Mouse (Mus musculus): Measurements from ENCODE around the gene Ak4. TPM values are rescaled to one million over a fixed set of nuclear protein-coding genes. Genes with fewer than 3 reads are reported as not detected.
"Not testable (repeated sequence)": the region's sequence is repeated elsewhere in the genome, so short reads cannot be mapped to it uniquely, and the experiment has no call there.

Gene Ak4
- polyA plus RNA-seq, 1 experiment from 2014 or later, result 8.8 TPM

GRCm38 (mm10) chr4:101429073-101429472 is 10.0 kb downstream of the Ak4 start:
- no peaks in the 10 kb centered on the region for H3K27me3 ChIP-seq (replicated peaks; ENCODE audit: control insufficient read depth, insufficient read depth, low read length)
- no peak overlapping the region for H3K4me2 ChIP-seq (ENCODE audit: low read length)
- no peak overlapping the region for H3K4me3 ChIP-seq (replicated peaks; ENCODE audit: low read length)
- H3K9me3 ChIP-seq (ENCODE audit: control insufficient read depth, low read length), result no peaks in the 10 kb centered on the region
- H3K27ac ChIP-seq (ENCODE audit: low read length), result no peak overlapping the region
- 93% methylated on average over 2 of the region's 2 CpGs for WGBS
- no peak for ATAC-seq
- H3K36me3 ChIP-seq (ENCODE audit: control insufficient read depth, insufficient read depth), result no peaks in the 10 kb centered on the region
- no peak overlapping the region for H3K9ac ChIP-seq (replicated peaks; ENCODE audit: low read depth, low read length)
- no peaks in the 10 kb centered on the region for H3K4me1 ChIP-seq (replicated peaks; ENCODE audit: control insufficient read depth, insufficient read depth, low read length)

GRCm38 (mm10) chr4:101430000-101430399 is 10.9 kb downstream of the Ak4 start:
- WGBS, result 95% methylated on average over 6 of the region's 6 CpGs
- H3K4me3 ChIP-seq (replicated peaks; ENCODE audit: low read length), result no peak overlapping the region
- H3K27me3 ChIP-seq (replicated peaks; ENCODE audit: control insufficient read depth, insufficient read depth, low read length), result no peaks in the 10 kb centered on the region
- no peak overlapping the region for H3K27ac ChIP-seq (ENCODE audit: low read length)
- ATAC-seq, result no peak
- no peak overlapping the region for H3K9ac ChIP-seq (replicated peaks; ENCODE audit: low read depth, low read length)
- no peak overlapping the region for H3K4me2 ChIP-seq (ENCODE audit: low read length)
- no peaks in the 10 kb centered on the region for H3K4me1 ChIP-seq (replicated peaks; ENCODE audit: control insufficient read depth, insufficient read depth, low read length)
- no peaks in the 10 kb centered on the region for H3K36me3 ChIP-seq (ENCODE audit: control insufficient read depth, insufficient read depth)
- no peaks in the 10 kb centered on the region for H3K9me3 ChIP-seq (ENCODE audit: control insufficient read depth, low read length)

GRCm38 (mm10) chr4:101436761-101437512 is 17.9 kb downstream of the Ak4 start:
- Histone ChIP-seq H3K9ac (replicated peaks; ENCODE audit: low read depth, low read length) (no peak overlapping the region), H3K4me3 (replicated peaks; ENCODE audit: low read length) (no peak overlapping the region), H3K36me3 (ENCODE audit: control insufficient read depth, insufficient read depth) (no peaks in the 10 kb centered on the region), H3K4me1 (replicated peaks; ENCODE audit: control insufficient read depth, insufficient read depth, low read length) (peaks cover 18% of the 10 kb centered on the region; the same call in 1 of the 2 replicates), H3K27me3 (replicated peaks; ENCODE audit: control insufficient read depth, insufficient read depth, low read length) (no peaks in the 10 kb centered on the region), H3K4me2 (ENCODE audit: low read length) (no peak overlapping the region), H3K27ac (ENCODE audit: low read length) (peak overlapping the region; percentile 53), H3K9me3 (ENCODE audit: control insufficient read depth, low read length) (no peaks in the 10 kb centered on the region)
- peak; percentile 95 for ATAC-seq
- WGBS, result 71% methylated on average over 8 of the region's 8 CpGs

GRCm38 (mm10) chr4:101438271-101438670 is 19.2 kb downstream of the Ak4 start:
- H3K4me2 ChIP-seq (ENCODE audit: low read length), result no peak overlapping the region
- no peak overlapping the region for H3K27ac ChIP-seq (ENCODE audit: low read length)
- H3K4me3 ChIP-seq (replicated peaks; ENCODE audit: low read length), result no peak overlapping the region
- no peak for ATAC-seq
- 61% methylated on average over 8 of the region's 8 CpGs for WGBS
- peaks cover 20% of the 10 kb centered on the region; the same call in 1 of the 2 replicates for H3K4me1 ChIP-seq (replicated peaks; ENCODE audit: control insufficient read depth, insufficient read depth, low read length)
- H3K9ac ChIP-seq (replicated peaks; ENCODE audit: low read depth, low read length), result no peak overlapping the region
- no peaks in the 10 kb centered on the region for H3K27me3 ChIP-seq (replicated peaks; ENCODE audit: control insufficient read depth, insufficient read depth, low read length)
- no peaks in the 10 kb centered on the region for H3K36me3 ChIP-seq (ENCODE audit: control insufficient read depth, insufficient read depth)
- H3K9me3 ChIP-seq (ENCODE audit: control insufficient read depth, low read length), result no peaks in the 10 kb centered on the region

GRCm38 (mm10) chr4:101439738-101440389 is 20.8 kb downstream of the Ak4 start:
- no peaks in the 10 kb centered on the region for H3K27me3 ChIP-seq (replicated peaks; ENCODE audit: control insufficient read depth, insufficient read depth, low read length)
- H3K4me2 ChIP-seq (ENCODE audit: low read length), result no peak overlapping the region
- H3K9ac ChIP-seq (replicated peaks; ENCODE audit: low read depth, low read length), result no peak overlapping the region
- H3K4me3 ChIP-seq (replicated peaks; ENCODE audit: low read length), result no peak overlapping the region
- peaks cover 20% of the 10 kb centered on the region; the same call in 1 of the 2 replicates for H3K4me1 ChIP-seq (replicated peaks; ENCODE audit: control insufficient read depth, insufficient read depth, low read length)
- H3K9me3 ChIP-seq (ENCODE audit: control insufficient read depth, low read length), result no peaks in the 10 kb centered on the region
- 61% methylated on average over 13 of the region's 13 CpGs for WGBS
- H3K36me3 ChIP-seq (ENCODE audit: control insufficient read depth, insufficient read depth), result no peaks in the 10 kb centered on the region
- peak; percentile 37; the same call in 1 of the 2 replicates for ATAC-seq
- no peak overlapping the region for H3K27ac ChIP-seq (ENCODE audit: low read length)

- Histone ChIP-seq H3K4me1 (replicated peaks; ENCODE audit: control insufficient read depth, insufficient read depth, low read length) (peaks cover 14% of the 10 kb centered on the region; the same call in 1 of the 2 replicates), H3K9ac (replicated peaks; ENCODE audit: low read depth, low read length) (no peak overlapping the region), H3K4me3 (replicated peaks; ENCODE audit: low read length) (no peak overlapping the region), H3K27ac (ENCODE audit: low read length) (no peak overlapping the region), H3K27me3 (replicated peaks; ENCODE audit: control insufficient read depth, insufficient read depth, low read length) (no peaks in the 10 kb centered on the region), H3K36me3 (ENCODE audit: control insufficient read depth, insufficient read depth) (no peaks in the 10 kb centered on the region), H3K9me3 (ENCODE audit: control insufficient read depth, low read length) (no peaks in the 10 kb centered on the region), H3K4me2 (ENCODE audit: low read length) (no peak overlapping the region)
- ATAC-seq, result no peak
- WGBS, result 38% methylated on average over 2 of the region's 2 CpGs
Measured at GRCm38 (mm10) chr4:101442791-101443190, 23.7 kb downstream of the Ak4 start.

- 85% methylated on average over 7 of the region's 7 CpGs for WGBS
- no peaks in the 10 kb centered on the region for H3K27me3 ChIP-seq (replicated peaks; ENCODE audit: control insufficient read depth, insufficient read depth, low read length)
- H3K36me3 ChIP-seq (ENCODE audit: control insufficient read depth, insufficient read depth), result no peaks in the 10 kb centered on the region
- H3K9ac ChIP-seq (replicated peaks; ENCODE audit: low read depth, low read length), result no peak overlapping the region
- H3K9me3 ChIP-seq (ENCODE audit: control insufficient read depth, low read length), result no peaks in the 10 kb centered on the region
- no peak overlapping the region for H3K4me3 ChIP-seq (replicated peaks; ENCODE audit: low read length)
- H3K27ac ChIP-seq (ENCODE audit: low read length), result no peak overlapping the region
- ATAC-seq, result no peak
- H3K4me2 ChIP-seq (ENCODE audit: low read length), result no peak overlapping the region
- H3K4me1 ChIP-seq (replicated peaks; ENCODE audit: control insufficient read depth, insufficient read depth, low read length), result peaks cover 8% of the 10 kb centered on the region; the same call in 1 of the 2 replicates
Measured at GRCm38 (mm10) chr4:101443419-101443991, 24.4 kb downstream of the Ak4 start.

- H3K4me2 ChIP-seq (ENCODE audit: low read length), result no peak overlapping the region
- 89% methylated on average over 4 of the region's 4 CpGs for WGBS
Measured at GRCm38 (mm10) chr4:101445660-101446059, 26.6 kb downstream of the Ak4 start.

GRCm38 (mm10) chr4:101446606-101447005 is 27.5 kb downstream of the Ak4 start:
- H3K4me2 ChIP-seq (ENCODE audit: low read length); H3K4me3 ChIP-seq (replicated peaks; ENCODE audit: low read length); H3K9me3 ChIP-seq (ENCODE audit: control insufficient read depth, low read length); H3K36me3 ChIP-seq (ENCODE audit: control insufficient read depth, insufficient read depth); H3K9ac ChIP-seq (replicated peaks; ENCODE audit: low read depth, low read length); H3K27me3 ChIP-seq (replicated peaks; ENCODE audit: control insufficient read depth, insufficient read depth, low read length); H3K27ac ChIP-seq (ENCODE audit: low read length); ATAC-seq; H3K4me1 ChIP-seq (replicated peaks; ENCODE audit: control insufficient read depth, insufficient read depth, low read length): not testable (repeated sequence)
- 96% methylated on average over 9 of the region's 9 CpGs for WGBS

More at GRCm38 (mm10) chr4:101445660-101446059, 26.6 kb downstream of the Ak4 start:
- H3K9me3 ChIP-seq (ENCODE audit: control insufficient read depth, low read length), result no peaks in the 10 kb centered on the region
- H3K27ac ChIP-seq (ENCODE audit: low read length), result no peak overlapping the region
- no peaks in the 10 kb centered on the region for H3K27me3 ChIP-seq (replicated peaks; ENCODE audit: control insufficient read depth, insufficient read depth, low read length)
- H3K36me3 ChIP-seq (ENCODE audit: control insufficient read depth, insufficient read depth), result no peaks in the 10 kb centered on the region
- peaks cover 10% of the 10 kb centered on the region for H3K4me1 ChIP-seq (replicated peaks; ENCODE audit: control insufficient read depth, insufficient read depth, low read length)
- H3K4me3 ChIP-seq (replicated peaks; ENCODE audit: low read length), result no peak overlapping the region
- no peak for ATAC-seq
- no peak overlapping the region for H3K9ac ChIP-seq (replicated peaks; ENCODE audit: low read depth, low read length)
